Mouse (Mus musculus) heart, embryonic 14.5 days (tissue): ENCODE results near the gene Olfr1462. TPM values are rescaled to one million over a fixed set of nuclear protein-coding genes. Genes with fewer than 3 reads are reported as not detected.

Source experiments
- ATAC-seq: fragments of 200-750 bp; cut with Nextera tagmentation; 2 replicates; pipeline ENCODE4 v1.8.0; 2017; ENCODE audit warnings: low read depth, moderate TSS enrichment; ENCODE audit not compliant: insufficient number of reproducible peaks, insufficient read depth, low FRiP score
- H3K27ac ChIP-seq, 2 experiments: fragments of 200-500 bp in 1 of 2; fragments of 300-500 bp in 1 of 2; sonication (generic) in 1 of 2; replicated peaks in 1 of 2; 2 replicates each; pipeline ENCODE4 v1.5.1; 2012 to 2014; ENCODE audit warnings: low read depth in 2 of 2, low read length in 2 of 2, control low read depth in 1 of 2, mild to moderate bottlenecking in 1 of 2, mixed read lengths in 1 of 2; ENCODE audit not compliant: control insufficient read depth in 1 of 2, insufficient read depth in 1 of 2
- H3K27me3 ChIP-seq: fragments of 300-500 bp; sonication (generic); 2 replicates; pipeline ENCODE4 v1.6.1; 2014; ENCODE audit warnings: mild to moderate bottlenecking, low read length, control low read depth; ENCODE audit not compliant: control insufficient read depth, insufficient read depth
- H3K36me3 ChIP-seq: fragments of 300-500 bp; sonication (generic); 2 replicates; pipeline ENCODE4 v1.6.1; 2014; ENCODE audit warnings: mild to moderate bottlenecking, control low read depth, low read length, mixed read lengths; ENCODE audit not compliant: control insufficient read depth, insufficient read depth
- H3K4me1 ChIP-seq, 2 experiments: fragments of 200-500 bp in 1 of 2; fragments of 300-500 bp in 1 of 2; sonication (generic) in 1 of 2; 2 replicates each; pipeline ENCODE4 v1.6.1; 2012 to 2014; ENCODE audit warnings: low read length in 2 of 2, control low read depth in 1 of 2, mixed read lengths in 1 of 2; ENCODE audit not compliant: control insufficient read depth in 2 of 2, insufficient read depth in 2 of 2
- H3K4me2 ChIP-seq: fragments of 300-500 bp; sonication (generic); 2 replicates; pipeline ENCODE4 v1.6.1; 2014; ENCODE audit warnings: mild to moderate bottlenecking, low read length
- H3K4me3 ChIP-seq, 2 experiments: fragments of 200-500 bp in 1 of 2; fragments of 300-500 bp in 1 of 2; sonication (generic) in 1 of 2; 2 replicates each; pipeline ENCODE4 v1.5.1; 2012 to 2014; ENCODE audit warnings: low read length in 2 of 2, mild to moderate bottlenecking in 2 of 2, control low read depth in 1 of 2, low read depth in 1 of 2, moderate library complexity in 1 of 2; ENCODE audit not compliant: control insufficient read depth in 1 of 2, insufficient read depth in 1 of 2
- H3K9ac ChIP-seq: fragments of 300-500 bp; sonication (generic); 2 replicates; pipeline ENCODE4 v1.6.1; 2014; ENCODE audit warnings: mild to moderate bottlenecking, low read length
- H3K9me3 ChIP-seq: fragments of 300-500 bp; sonication (generic); 2 replicates; pipeline ENCODE4 v1.6.1; 2016; ENCODE audit warnings: low read length, control low read depth; ENCODE audit not compliant: control insufficient read depth
- WGBS: fragments of 180-500 bp; shearing (Covaris S2); extraction: QIAGEN DNeasy Blood & Tissue Kit; methylation state at CpG from one replicate; pipeline ENCODE4 v1.1.7; 2014; 5-methylcytosine and 5-hydroxymethylcytosine counted together
- polyA plus RNA-seq: library from polyadenylated mRNA; unstranded; fragments of >200 nt; fragmentation: Nextera tagmentation; extraction: Ambion mirVana; gene quantifications from 2 replicates; pipeline ENCODE4 v1.2.1, GENCODE M21; 2014

Olfr1462 gene
- polyA plus RNA-seq, result not detected in 2 replicates

GRCm38 (mm10) chr19:13185434-13185833 is at the start of gene Olfr1462:
Gene Olfr1462, plus strand, starts transcription at chr19:13185734.
- Histone ChIP-seq H3K27ac (no peak within 1 kb of the TSS), H3K4me1 (no peaks in the 10 kb centered on the region), H3K4me2 (no peak within 1 kb of the TSS), H3K9me3 (0 out of 2 replicates have a peak, but pooled peaks cover 7% of the 10 kb centered on the region), H3K9ac (no peak within 1 kb of the TSS), H3K27me3 (no peaks in the 10 kb centered on the region), H3K4me3 (no peak within 1 kb of the TSS), H3K36me3 (no peaks in the 10 kb centered on the region)
- no peak for ATAC-seq
- WGBS, result 62% methylated on average over 1 of the region's 1 CpGs

GRCm38 (mm10) chr19:13149449-13149848 is 36.1 kb upstream of the Olfr1462 start, which contains the start of gene Olfr1459:
Gene Olfr1459, minus strand, starts transcription at chr19:13149549.
- H3K4me1 ChIP-seq, result no peaks in the 10 kb centered on the region
- no peaks in the 10 kb centered on the region for H3K27me3 ChIP-seq
- H3K9me3 ChIP-seq, result peaks cover 15% of the 10 kb centered on the region; the same call in 1 of the 2 replicates
- ATAC-seq, result no peak
- H3K27ac ChIP-seq, result no peak within 1 kb of the TSS
- H3K4me2 ChIP-seq, result no peak within 1 kb of the TSS
- WGBS, result 61% methylated on average over 1 of the region's 1 CpGs
- no peaks in the 10 kb centered on the region for H3K36me3 ChIP-seq
- no peak within 1 kb of the TSS for H3K9ac ChIP-seq
- H3K4me3 ChIP-seq, result no peak within 1 kb of the TSS

- ATAC-seq, result no peak
- no peaks in the 10 kb centered on the region for H3K36me3 ChIP-seq
These were observed 22.8 kb upstream of the Olfr1462 start, which contains the start of gene Olfr1461 for GRCm38 (mm10) chr19:13162700-13163099. Gene Olfr1461, plus strand, starts transcription at chr19:13163000.

GRCm38 (mm10) chr19:13221666-13222065 is 36.1 kb downstream of the Olfr1462 start:
- H3K9me3 ChIP-seq, result peaks cover 24% of the 10 kb centered on the region; the same call in 1 of the 2 replicates
- H3K4me2 ChIP-seq, result no peak overlapping the region
- H3K27ac ChIP-seq, result no peak overlapping the region
- 80% methylated on average over 11 of the region's 11 CpGs for WGBS
- no peak overlapping the region for H3K9ac ChIP-seq
- no peak for ATAC-seq
- no peak overlapping the region for H3K4me3 ChIP-seq
- no peaks in the 10 kb centered on the region for H3K36me3 ChIP-seq
- H3K4me1 ChIP-seq, result no peaks in the 10 kb centered on the region
- H3K27me3 ChIP-seq, result no peaks in the 10 kb centered on the region

More at GRCm38 (mm10) chr19:13162700-13163099, 22.8 kb upstream of the Olfr1462 start, which contains the start of gene Olfr1461:
- Histone ChIP-seq H3K4me3 (no peak within 1 kb of the TSS), H3K27ac (no peak within 1 kb of the TSS), H3K9me3 (peaks cover 2% of the 10 kb centered on the region; the same call in 1 of the 2 replicates), H3K9ac (no peak within 1 kb of the TSS), H3K4me1 (no peaks in the 10 kb centered on the region), H3K4me2 (no peak within 1 kb of the TSS), H3K27me3 (no peaks in the 10 kb centered on the region)
- 38% methylated on average over 1 of the region's 1 CpGs for WGBS

- Histone ChIP-seq H3K9me3 (peaks cover 9% of the 10 kb centered on the region), H3K9ac (no peak within 1 kb of the TSS), H3K36me3 (no peaks in the 10 kb centered on the region), H3K27me3 (no peaks in the 10 kb centered on the region), H3K4me3 (no peak within 1 kb of the TSS), H3K4me1 (no peaks in the 10 kb centered on the region), H3K27ac (no peak within 1 kb of the TSS), H3K4me2 (no peak within 1 kb of the TSS)
- no peak for ATAC-seq
These were observed 45.5 kb downstream of the Olfr1462 start, which contains the start of gene Olfr1463 for GRCm38 (mm10) chr19:13231028-13231427. Gene Olfr1463, plus strand, starts transcription at chr19:13231328.

Other genes with a start within 250 kb of the Olfr1462 start
- gene Olfr1450, start 235.5 kb upstream of the Olfr1462 start, polyA plus RNA-seq, result not detected in 2 replicates
- gene Olfr1451, start 190.7 kb upstream of the Olfr1462 start, polyA plus RNA-seq, result not detected in 2 replicates
- not detected in 2 replicates for gene Olfr1453, start 157.4 kb upstream of the Olfr1462 start, polyA plus RNA-seq
- gene Olfr1454, start 125.1 kb upstream of the Olfr1462 start, polyA plus RNA-seq, result not detected in 2 replicates
- gene Olfr1457, start 87.8 kb upstream of the Olfr1462 start, polyA plus RNA-seq, result not detected in 2 replicates
- gene Olfr1458, start 79.0 kb upstream of the Olfr1462 start, polyA plus RNA-seq, result not detected in 2 replicates
- not detected in 2 replicates for gene Olfr1459, start 36.2 kb upstream of the Olfr1462 start, polyA plus RNA-seq
- not detected in 2 replicates for gene Olfr1461, start 22.7 kb upstream of the Olfr1462 start, polyA plus RNA-seq
- not detected in 2 replicates for gene Olfr1463, start 45.6 kb downstream of the Olfr1462 start, polyA plus RNA-seq
- not detected in 2 replicates for gene Olfr1465, start 129.8 kb downstream of the Olfr1462 start, polyA plus RNA-seq
- gene Olfr1466, start 153.1 kb downstream of the Olfr1462 start, polyA plus RNA-seq, result not detected in 2 replicates
- gene Olfr1467, start 176.5 kb downstream of the Olfr1462 start, polyA plus RNA-seq, result not detected in 2 replicates
- gene Olfr1469, start 222.1 kb downstream of the Olfr1462 start, polyA plus RNA-seq, result not detected in 2 replicates